Mouse (Mus musculus): ENCODE results near the gene Dscam. TPM values are rescaled to one million over a fixed set of nuclear protein-coding genes. Genes with fewer than 3 reads are reported as not detected.
A peak's percentile ranks its signal among the peaks of the same experiment; 100 is the strongest.

Gene Dscam
- total RNA-seq, 2 experiments from 2014 or later = 0.07 TPM; not detected in 1

DNA sequence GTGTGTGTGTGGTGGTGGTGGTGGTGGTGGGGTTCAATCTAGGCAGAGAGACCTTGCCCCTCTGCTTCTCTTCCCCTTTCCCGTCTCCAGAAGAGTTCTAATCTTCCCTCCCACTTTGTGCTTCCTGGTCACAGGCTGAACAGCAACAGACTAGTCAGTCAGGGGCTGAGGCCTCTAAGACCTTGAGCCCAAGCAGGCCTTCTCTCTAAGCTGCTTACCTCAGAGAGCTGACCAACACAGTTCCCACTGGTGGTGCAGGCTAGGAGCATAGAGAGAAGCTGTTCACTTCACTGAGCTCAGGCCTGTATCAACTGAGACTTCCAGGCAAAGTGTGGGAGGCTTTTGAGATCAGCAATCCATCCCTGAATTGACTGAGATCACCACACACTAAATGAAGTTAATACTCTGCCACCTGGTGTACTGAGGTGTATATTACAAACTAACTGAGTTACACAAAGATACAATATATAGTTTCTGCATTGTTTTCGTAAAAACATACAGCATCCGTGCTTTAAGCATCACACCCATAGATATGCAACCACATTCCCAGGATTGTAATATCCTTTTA is 153.3 kb downstream of the Dscam start:
- DNase-seq = no peak

- DNase-seq = no peak
These were observed 154.2 kb downstream of the Dscam start for GRCm38 (mm10) chr16:97016244-97016850.

- no peak for DNase-seq
These were observed 156.2 kb downstream of the Dscam start for GRCm38 (mm10) chr16:97014343-97014742.

- DNase-seq = no peak
These were observed 161.2 kb downstream of the Dscam start for GRCm38 (mm10) chr16:97009116-97010055.

DNA sequence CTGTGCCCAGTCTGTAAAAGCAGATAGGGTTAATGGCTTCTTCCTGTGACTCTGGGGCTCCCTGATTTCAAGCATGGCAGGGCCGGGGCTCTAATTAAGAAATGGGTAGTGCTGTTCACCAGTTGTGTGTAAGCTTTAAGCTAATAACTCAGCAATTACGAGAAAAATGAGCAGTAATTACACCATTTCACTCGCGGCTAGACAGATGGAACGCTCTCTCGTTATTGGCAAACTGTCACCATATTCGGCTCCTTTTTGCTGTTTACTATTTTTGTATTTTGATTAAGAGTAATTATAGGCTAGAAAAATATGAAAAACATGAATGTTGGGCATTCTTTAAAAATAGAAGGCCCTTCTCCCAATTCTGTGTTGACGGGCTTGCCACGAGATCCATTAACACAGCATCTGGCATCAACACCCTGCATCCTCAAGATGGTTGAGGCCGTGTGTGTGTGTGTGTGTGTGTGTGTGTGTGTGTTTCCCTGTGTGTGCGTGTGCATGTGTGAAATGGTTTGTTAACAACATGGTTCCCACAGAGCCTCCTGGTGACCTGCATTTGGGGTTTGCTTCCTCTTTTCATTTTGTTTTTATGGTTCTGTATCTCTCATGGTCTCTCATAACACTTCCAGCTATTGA is 162.5 kb downstream of the Dscam start:
- DNase-seq = peak in 1 of 2 experiments; percentile 3

DNA sequence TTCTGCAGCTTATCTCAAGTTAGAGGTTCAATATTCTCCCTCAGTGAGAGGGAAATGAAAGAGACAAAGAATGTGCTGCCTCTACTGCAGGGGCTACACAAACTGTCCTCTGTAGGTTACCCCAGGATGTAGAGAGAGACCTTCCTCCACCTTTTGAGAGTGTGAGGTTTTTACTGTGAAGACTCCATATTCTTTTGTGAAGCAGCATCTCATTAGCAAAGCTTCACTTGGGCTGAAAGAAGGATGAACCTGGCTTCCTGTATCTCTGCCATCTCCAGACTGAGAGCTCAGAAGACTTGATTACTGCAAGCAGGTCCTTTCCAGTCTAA is 163.7 kb downstream of the Dscam start:
- DNase-seq = no peak

DNA sequence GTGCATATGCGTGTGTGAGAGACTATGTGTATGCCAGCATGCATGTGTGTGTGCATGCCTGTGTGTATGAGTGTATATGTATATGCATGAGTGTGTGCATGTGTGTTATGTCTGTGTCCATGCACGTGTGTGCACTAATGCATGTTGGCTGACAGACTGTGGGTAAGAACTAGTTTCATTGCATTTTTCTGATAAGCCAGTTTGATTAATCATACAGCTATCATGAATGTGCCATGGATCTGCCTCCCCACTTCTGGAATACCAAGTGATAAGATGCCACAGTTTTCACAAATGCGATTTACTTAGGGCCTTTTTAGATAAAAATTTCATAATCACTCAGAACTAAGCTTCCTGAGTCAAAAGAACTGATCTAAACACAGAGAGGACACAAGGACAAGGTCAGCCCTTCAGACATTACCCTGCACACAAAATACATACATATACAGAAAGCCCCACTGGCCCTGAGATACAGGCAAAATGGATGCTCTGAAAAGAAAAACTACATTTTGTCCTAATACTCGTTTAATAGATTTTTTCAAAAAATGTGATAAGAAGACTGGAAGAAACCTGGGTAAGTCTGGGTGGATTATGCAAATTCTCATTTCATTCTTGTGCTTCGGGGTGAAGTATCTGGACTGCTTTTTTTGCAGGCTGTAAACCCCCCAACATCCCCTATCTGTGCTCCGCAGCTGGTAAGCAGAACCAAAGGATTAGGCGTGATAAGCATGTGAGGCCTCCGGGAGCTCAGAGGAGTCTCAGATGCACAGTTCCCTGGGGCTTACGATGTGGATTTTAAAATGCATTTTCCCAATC is 164.3 kb downstream of the Dscam start:
- no peak for DNase-seq

- peak; percentile 10 to 34 for DNase-seq
These were observed 166.6 kb downstream of the Dscam start for GRCm38 (mm10) chr16:97003965-97004364.

DNA sequence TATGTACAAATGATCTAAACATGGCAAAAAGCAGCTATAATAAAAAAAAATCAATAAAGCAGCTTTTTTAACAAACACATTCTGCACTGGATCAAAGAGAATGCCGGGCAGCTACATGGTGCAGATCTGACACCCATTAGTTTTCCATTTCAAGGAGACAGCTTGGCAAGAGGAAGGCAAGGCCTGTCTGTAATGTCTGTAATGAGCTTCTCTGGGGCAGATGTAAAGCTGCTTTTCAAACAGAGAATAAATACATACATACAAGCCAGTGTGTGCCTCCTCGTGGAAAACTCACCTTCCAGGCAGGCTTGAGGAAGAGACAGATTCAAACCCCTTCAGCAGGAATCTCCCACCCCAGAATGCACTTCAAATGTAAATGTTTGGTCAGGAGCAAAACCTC is 167.7 kb downstream of the Dscam start:
- peak in 1 of 2 experiments; percentile 2 for DNase-seq

- DNase-seq = no peak
These were observed 168.4 kb downstream of the Dscam start for GRCm38 (mm10) chr16:97002189-97002588.

DNA sequence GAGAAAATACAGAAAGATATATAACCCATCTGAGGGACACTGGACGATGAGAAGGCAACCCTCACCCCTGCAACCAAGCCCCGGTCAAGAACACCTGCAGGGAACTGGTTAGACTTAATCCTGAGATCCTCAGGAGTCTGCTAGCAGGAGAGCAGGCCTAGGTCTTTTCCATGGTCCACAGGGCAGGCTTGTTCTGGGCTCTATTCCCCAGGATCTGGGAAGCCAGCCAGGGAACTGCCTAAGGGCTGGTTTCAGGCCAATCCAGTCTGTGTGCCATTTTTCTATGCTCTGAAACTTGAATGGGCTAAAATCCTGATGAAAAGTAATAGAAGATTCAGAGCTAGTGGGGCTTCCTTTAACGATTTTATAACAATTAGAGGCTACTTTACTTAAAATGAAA is 173.7 kb downstream of the Dscam start:
- peak; percentile 69 to 78 for DNase-seq

DNA sequence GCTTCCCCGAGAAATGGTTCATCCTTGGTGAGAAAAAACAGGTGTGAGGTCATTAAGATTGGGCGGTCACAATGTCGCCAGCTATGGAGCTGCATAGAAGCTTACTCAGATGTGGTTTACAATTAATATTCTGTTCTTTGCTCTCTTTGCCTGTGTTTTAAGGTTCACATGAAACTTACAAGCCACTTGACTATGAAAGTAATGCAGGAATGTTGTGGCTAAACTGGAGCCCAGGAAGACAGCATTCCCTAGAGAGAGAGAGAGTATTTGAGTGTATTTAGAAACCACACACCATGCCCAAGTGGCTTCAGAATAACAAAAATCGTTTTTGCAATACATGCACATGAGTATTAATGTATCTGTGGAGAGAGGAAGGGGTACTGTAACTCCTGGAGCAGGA is 174.7 kb downstream of the Dscam start:
- DNase-seq = no peak

DNA sequence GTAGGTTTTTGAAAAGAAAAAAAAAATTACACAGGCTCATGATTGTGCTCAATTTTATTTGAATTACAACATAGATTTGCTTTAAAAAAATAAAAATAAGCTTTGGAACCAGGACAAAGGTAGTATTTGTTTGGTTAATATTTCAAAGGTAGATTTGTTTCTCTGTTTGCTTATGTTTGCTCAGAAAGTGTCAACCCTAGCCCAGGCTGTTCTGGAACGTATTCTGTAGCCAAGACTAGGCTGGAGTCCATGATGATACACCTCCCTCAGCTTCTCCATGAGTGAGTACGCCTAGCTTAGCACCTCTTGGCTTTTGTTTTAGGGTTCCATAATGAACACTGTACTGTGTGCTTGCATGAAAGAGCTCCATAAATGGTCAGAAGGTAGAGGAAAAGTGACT is 183.2 kb downstream of the Dscam start:
- DNase-seq = no peak

DNA sequence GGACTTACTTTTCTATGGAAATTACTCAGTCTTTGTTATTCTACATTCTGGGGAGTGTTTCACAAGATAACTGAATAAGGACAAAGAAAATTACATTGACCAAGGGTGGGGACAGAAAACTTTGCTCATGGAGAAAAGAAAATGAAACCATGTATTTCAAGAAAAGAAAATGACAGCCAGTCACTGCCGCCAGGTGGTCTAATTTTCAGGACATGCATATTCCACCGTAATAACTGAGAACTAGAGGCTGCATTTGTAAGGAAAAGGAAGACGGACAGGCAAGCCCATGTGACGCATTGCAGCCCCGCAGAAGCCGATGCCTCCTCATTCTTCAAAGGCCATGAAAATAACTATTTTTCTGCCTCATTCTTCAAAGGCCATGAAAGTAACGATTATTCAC is 197.3 kb downstream of the Dscam start:
- DNase-seq = no peak

GRCm38 (mm10) chr16:96971768-96972167 is 198.8 kb downstream of the Dscam start:
- no peak for DNase-seq

GRCm38 (mm10) chr16:96970412-96970811 is 200.1 kb downstream of the Dscam start:
- DNase-seq = no peak

GRCm38 (mm10) chr16:96969643-96970042 is 200.9 kb downstream of the Dscam start:
- DNase-seq = no peak

- DNase-seq = no peak
These were observed 201.6 kb downstream of the Dscam start for GRCm38 (mm10) chr16:96968885-96969480.

DNA sequence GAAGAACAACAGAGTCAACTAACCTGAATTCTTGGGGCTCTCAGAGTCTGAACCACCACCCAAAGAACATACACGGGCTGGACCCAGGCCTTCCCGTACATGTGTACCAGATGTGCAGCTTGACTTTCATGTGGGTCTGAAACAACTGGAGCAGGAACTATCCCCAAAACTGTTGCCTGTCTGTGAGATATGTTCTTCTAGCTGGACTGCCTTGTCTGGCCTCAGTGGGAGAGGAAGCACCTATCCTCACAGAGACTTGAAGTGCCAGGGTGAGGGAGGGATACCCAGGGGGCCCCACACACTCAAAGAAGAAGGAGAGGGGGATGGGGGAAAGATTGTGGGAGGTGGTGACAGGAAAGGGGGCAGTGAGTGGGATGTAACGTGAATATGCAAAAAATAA is 210.9 kb downstream of the Dscam start:
- DNase-seq = no peak

- no peak for DNase-seq
These were observed 224.9 kb downstream of the Dscam start for GRCm38 (mm10) chr16:96945468-96946302.

DNA sequence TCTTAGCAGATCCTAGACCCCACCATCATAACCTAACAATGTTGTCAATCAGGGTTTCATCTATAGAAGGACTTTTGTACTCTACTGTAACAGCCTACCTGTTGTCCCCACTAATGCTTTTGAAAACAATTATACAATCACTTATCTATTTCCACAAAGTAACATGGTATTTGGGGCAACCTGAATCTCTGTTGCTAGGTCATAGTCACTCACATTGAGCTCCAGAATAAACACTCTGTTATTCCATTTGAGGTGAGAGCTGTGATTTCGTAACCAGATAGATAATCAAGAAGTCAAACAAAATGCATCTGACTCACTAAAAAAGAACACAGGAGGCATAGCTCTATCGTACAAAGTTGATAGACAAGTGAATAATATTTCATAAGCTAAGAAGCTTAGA is 226.9 kb downstream of the Dscam start:
- no peak for DNase-seq
